Mouse (Mus musculus) retina, adult 2 months (tissue): ENCODE results near the gene Mpv17.

Source experiments
- DNase-seq: peaks from one replicate; pipeline ENCODE4 v3.0.0-alpha.2; 2012; ENCODE audit warnings: low read depth, low spot score

Gene Mpv17

GRCm38 (mm10) chr5:31154152-31154553, at the start of gene Mpv17:
Mpv17 (minus strand) TSS chr5:31154251.
- DNase-seq, result peak; percentile 60

- DNase-seq, result no peak
Measured at GRCm38 (mm10) chr5:31202933-31203332, 48.9 kb upstream of the Mpv17 start.

GRCm38 (mm10) chr5:31201742-31202590, 47.9 kb upstream of the Mpv17 start, which contains the start of gene Zfp513:
Zfp513 (minus strand) TSS chr5:31202303.
- DNase-seq, result peak; percentile 98

- no peak for DNase-seq
Measured at GRCm38 (mm10) chr5:31201042-31201741, 47.1 kb upstream of the Mpv17 start.

- no peak for DNase-seq
Measured at GRCm38 (mm10) chr5:31200327-31200768, 46.3 kb upstream of the Mpv17 start.

- no peak for DNase-seq
Measured at GRCm38 (mm10) chr5:31199893-31200292, 45.8 kb upstream of the Mpv17 start.

GRCm38 (mm10) chr5:31199321-31199892, 45.4 kb upstream of the Mpv17 start:
- DNase-seq, result no peak

DNA sequence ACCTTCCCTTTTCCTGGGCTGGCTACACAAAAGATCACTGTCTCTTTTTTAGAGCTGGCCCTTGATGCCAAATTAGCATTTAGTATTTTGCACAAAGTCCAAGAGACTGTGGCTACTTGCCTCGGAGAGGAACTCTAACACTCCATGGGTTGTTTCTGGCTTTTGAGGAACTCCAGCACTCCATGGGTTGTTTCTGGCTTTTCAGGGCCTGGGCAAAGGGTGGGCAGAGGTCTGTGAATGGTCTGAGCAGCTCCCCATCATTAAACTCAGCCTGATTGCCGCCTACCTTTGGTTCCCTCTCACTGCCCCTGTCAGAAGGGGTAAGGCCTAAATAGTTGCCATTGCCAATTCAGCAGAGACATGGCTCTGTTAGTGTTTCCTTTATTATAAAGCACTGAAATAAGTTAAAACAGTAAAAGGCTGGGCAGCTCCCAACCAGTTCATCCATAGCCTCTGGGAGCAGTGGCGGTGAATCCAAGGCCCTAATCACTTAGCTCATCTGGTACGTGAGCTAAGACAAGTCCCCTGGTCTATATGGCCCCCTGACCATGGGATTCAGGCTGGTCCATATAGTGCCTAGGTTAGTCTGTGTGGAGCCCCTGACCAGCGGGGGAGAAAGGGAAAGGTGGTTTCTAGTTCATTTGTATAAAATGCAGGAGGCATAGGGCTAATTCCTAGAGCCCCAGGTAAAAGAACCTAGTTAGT, 44.7 kb upstream of the Mpv17 start:
- no peak for DNase-seq

DNA sequence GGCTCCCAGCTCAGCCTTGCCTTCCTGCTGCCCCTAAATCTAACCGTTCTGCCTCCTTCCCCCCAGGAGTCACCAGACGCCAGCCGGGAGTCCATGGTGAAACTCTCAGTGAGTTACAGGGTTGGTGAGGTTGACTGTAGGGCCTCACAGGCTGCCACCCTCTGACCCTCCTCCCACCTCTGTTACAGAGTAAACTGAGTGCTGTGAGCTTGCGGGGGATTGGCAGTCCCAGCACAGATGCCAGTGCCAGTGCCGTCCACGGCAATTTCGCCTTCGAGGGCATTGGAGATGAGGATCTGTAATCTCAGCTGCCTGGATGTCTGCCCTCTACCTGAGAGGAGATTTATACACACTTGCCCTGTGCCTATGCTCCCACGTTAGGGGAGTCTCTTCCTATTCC, 44.1 kb upstream of the Mpv17 start:
- DNase-seq, result no peak

GRCm38 (mm10) chr5:31197072-31197471, 43.0 kb upstream of the Mpv17 start:
- no peak for DNase-seq

- DNase-seq, result no peak
Measured at GRCm38 (mm10) chr5:31196207-31196606, 42.2 kb upstream of the Mpv17 start.

DNA sequence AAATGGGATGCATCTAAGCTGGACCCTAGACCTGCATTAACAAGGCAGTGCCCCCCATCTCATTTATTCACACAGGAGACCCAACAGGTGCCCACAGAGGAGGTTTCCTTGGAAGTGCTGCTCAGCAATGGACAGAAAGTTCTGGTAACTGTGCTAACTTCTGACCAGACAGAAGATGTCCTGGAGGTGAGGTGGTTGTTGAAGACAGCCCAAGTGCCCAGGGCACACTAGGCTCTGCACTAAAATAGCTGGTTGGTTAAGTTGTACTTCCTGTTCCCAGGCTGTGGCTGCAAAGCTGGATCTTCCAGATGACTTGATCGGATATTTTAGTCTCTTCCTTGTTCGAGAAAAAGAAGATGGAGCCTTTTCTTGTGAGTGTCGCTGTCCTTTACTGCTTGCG, 41.6 kb upstream of the Mpv17 start:
- DNase-seq, result no peak

DNA sequence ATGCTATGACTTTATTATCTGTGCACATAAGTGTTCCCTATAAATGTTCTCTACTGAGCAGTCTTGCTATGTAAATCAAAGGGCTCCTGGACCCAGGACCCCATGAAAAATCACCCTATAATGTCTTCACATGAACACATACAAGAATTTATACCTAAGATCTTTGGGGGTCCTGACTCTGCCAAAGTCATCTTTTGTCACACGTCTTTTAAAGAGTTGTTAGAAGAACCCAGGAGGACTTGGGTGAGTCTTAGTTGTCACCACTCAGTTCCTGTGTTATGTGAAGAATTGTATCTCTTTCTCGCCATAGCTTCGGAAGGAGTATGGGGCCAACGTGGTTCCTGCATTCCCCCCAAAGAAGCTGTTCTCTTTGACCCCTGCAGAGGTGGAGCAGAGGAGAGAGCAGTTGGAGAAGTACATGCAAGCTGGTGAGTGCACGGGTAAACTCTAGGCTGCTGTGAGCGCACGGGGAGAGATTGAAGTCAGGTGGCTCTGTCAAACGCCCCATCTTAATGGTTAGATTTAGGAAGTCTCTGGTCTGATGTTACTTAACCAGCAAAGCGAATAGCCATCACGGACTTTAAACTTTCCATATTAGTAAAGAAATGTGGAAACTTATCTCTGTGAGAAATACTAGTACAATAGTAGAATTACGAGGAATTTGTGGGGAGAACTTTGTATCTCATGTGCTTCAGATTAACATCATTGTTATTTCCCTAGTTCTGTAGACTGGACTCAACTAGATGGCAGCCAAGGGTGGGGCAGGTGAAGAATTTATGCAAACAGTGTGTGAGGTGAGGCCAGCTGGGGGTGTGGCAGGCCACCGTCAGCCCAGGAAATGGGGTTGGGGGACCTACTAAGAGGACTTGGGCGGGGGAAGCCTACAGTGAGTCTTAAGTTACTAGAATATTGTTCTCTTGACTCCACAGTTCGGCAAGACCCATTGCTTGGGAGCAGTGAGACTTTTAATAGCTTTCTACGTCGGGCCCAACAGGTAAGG, 40.7 kb upstream of the Mpv17 start:
- no peak for DNase-seq

- no peak for DNase-seq
Measured at GRCm38 (mm10) chr5:31193631-31194281, 39.7 kb upstream of the Mpv17 start.

GRCm38 (mm10) chr5:31192939-31193630, 39.0 kb upstream of the Mpv17 start, which contains the start of the genes Snx17 and Eif2b4:
Snx17 (plus strand) TSS chr5:31193227.
Eif2b4 (minus strand) TSS chr5:31193430.
- DNase-seq, result peak; percentile 98

DNA sequence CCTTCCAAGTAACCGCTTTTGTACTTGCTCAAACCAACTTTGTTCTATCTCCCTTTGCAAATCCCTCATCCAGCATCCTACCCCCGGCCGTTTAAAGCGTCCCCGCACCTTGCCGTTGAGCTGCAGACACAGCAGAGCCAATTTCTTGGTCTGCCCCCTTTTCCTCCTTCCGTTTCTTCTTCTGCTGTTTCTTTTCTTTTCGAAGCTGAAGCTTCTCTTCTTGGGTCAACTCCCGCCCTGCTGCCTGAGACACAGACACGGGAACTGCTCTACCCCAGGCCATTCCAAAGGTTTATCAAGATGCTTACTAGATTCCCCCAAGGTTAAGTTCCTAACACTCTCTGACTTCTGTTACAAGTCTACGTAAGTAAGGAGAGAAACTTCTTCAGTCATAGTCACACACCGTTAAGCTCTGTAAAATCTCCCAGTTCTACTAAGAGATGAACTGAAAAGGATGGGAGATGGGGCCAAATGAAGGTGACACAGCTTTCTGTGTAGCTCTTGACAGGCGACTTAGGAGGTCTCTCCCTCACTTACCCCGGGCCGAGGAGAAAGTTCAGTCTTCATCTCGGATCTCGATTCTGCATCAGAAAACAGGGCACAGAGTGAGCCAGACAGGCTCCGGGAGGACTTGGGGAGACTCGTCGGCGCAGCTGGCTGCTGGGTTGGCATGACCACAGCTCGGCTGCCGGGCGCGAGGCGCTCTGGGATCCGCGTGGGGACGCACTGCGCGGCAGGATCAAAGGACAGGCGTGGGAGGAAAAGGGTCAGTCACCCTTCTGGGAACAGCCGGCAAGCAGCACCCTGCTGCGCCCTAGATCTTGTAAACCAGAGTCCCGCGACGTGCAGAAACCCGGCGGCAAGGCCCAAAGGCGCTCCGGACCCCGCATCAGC, 38.2 kb upstream of the Mpv17 start:
- DNase-seq, result no peak

- no peak for DNase-seq
Measured at GRCm38 (mm10) chr5:31190201-31190600, 36.1 kb upstream of the Mpv17 start.

- no peak for DNase-seq
Measured at GRCm38 (mm10) chr5:31188223-31188840, 34.3 kb upstream of the Mpv17 start.
